Mouse (Mus musculus) testis, adult 2 months (tissue): ENCODE data around the gene Muc5ac.

Experiments
- CTCF ChIP-seq: fragments of 200-500 bp; IDR thresholded peaks from 2 replicates; pipeline ENCODE4 v1.5.1; 2012; ENCODE audit warnings: low read depth, mild to moderate bottlenecking, inconsistent platforms, low read length, moderate library complexity; ENCODE audit not compliant: control insufficient read depth, insufficient read depth, insufficient replicate concordance
- POLR2A ChIP-seq: fragments of 200-500 bp; IDR thresholded peaks from 2 replicates; pipeline ENCODE4 v1.6.1; 2012; ENCODE audit warnings: low read depth, mild to moderate bottlenecking, inconsistent platforms, low read length, moderate library complexity; ENCODE audit not compliant: control insufficient read depth

- no peak for TF ChIP-seq CTCF
- no peak for TF ChIP-seq POLR2A
Measured at GRCm38 (mm10) chr7:141794251-141794650, 5.5 kb downstream of the Muc5ac start.
